Mouse (Mus musculus): ENCODE measurements at regions not wholly inside any gene's neighbourhood (a gene's known extent, or its start where the extent isn't known, plus 50 kb on each side); places are given as distances from the start of the nearest gene placed in this dataset.

DNA sequence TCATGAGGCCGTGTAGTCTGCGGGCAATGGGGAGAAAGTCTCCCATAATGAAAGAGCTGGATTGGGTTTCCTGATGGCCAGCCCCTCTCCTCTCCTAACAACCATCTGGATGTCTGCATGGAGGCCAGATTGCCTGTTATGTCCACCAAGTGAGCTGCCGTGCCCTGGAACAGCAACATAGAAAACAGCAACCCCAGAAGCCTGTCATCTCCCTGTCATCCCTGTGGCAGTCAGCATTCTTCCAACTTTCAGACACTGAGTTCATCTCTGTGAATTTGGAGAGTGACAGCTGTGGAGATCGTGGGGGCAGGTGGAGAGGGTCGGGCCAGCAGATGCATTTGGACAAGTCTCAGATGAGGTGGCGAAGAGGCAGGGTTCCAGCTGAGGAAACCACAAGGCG is 585.0 kb downstream of the Rnf144a start:
- Histone ChIP-seq H3K9me3 (replicated peaks; ENCODE audit: low read length) (no peaks in the 10 kb centered on the region), H3K27me3 (replicated peaks) (no peaks in the 10 kb centered on the region), H3K36me3 (replicated peaks in 1 of 2; ENCODE audit: control insufficient read depth in 1 of 2, insufficient read depth in 1 of 2, low read length in 1 of 2) (no peaks in the 10 kb centered on the region), H3K4me3 (replicated peaks in 1 of 3; ENCODE audit: low read depth in 2 of 3, low read length in 2 of 3, poor library complexity in 1 of 3) (no peak overlapping the region), H3K4me1 (ENCODE audit: control insufficient read depth in 1 of 2, insufficient read depth in 2 of 2) (no peaks in the 10 kb centered on the region), H3K4me2 (ENCODE audit: insufficient read depth, low read depth, poor library complexity, severe bottlenecking) (no peak overlapping the region), H3K79me2 (replicated peaks; ENCODE audit: control insufficient read depth, extremely low read depth, insufficient read depth, poor library complexity, severe bottlenecking) (no peaks in the 10 kb centered on the region), H3K27ac (ENCODE audit: insufficient read depth, low read depth) (no peak overlapping the region), H3K9ac (ENCODE audit: insufficient read depth, low read depth) (no peak overlapping the region)
- DNase-seq (ENCODE audit: extremely low read depth) = no peak
- in situ Hi-C loops (cut with MboI; ENCODE audit: low pct_ligation_motif_present, low pct_unique_long_range_greater_than_20kb, low sequenced_read_pairs) = no loop called here
- dilution Hi-C loops (cut with MboI; ENCODE audit: extremely low pct_ligation_motif_present, extremely low pct_unique_long_range_greater_than_20kb, low sequenced_read_pairs) = no loop called here
- TF ChIP-seq KAT2A (IDR thresholded peaks at IDR 0.05; ENCODE audit: insufficient replicate concordance, low read length) (no peak), TBP (conservative IDR thresholded peaks at IDR 0.05; ENCODE audit: low read depth, low read length) (no peak), USF2 (conservative IDR thresholded peaks at IDR 0.05; ENCODE audit: low read depth, low read length) (no peak), CTCF (conservative IDR thresholded peaks at IDR 0.05 in 1 of 2, IDR thresholded peaks at IDR 0.05 in 1 of 2; ENCODE audit: low read depth in 2 of 2, low read length in 2 of 2) (no peak), JUN (IDR thresholded peaks at IDR 0.05; ENCODE audit: insufficient read depth, low read depth, low read length) (no peak), TCF12 (IDR thresholded peaks at IDR 0.05; ENCODE audit: low read depth, low read length) (no peak), IRF4 (IDR thresholded peaks at IDR 0.05; ENCODE audit: low read depth, low read length) (no peak), ZKSCAN1 (IDR thresholded peaks at IDR 0.05; ENCODE audit: borderline replicate concordance, low read depth, low read length) (no peak), NELFE (IDR thresholded peaks at IDR 0.05; ENCODE audit: low read depth, low read length) (no peak), ZMIZ1 (IDR thresholded peaks at IDR 0.05; ENCODE audit: low read depth, low read length) (no peak), MAFK (IDR thresholded peaks at IDR 0.05; ENCODE audit: insufficient replicate concordance, low read length) (no peak), POLR2AphosphoS2 (IDR thresholded peaks at IDR 0.05; ENCODE audit: low read depth, low read length) (no peak), MYC (IDR thresholded peaks at IDR 0.05; ENCODE audit: low read depth, low read length) (no peak), BHLHE40 (IDR thresholded peaks at IDR 0.05; ENCODE audit: low read depth, low read length) (no peak), CHD1 (IDR thresholded peaks at IDR 0.05; ENCODE audit: low read depth, low read length) (no peak), MEF2A (IDR thresholded peaks at IDR 0.05; ENCODE audit: borderline replicate concordance, low read depth, low read length) (no peak), USF1 (IDR thresholded peaks at IDR 0.05; ENCODE audit: low read depth, low read length) (no peak), MXI1 (IDR thresholded peaks at IDR 0.05; ENCODE audit: low read depth, low read length) (no peak), RAD21 (IDR thresholded peaks at IDR 0.05; ENCODE audit: low read depth, low read length) (no peak), MAZ (IDR thresholded peaks at IDR 0.05; ENCODE audit: low read depth, low read length) (no peak)

GRCm38 (mm10) chr12:25827961-25828360 is 587.1 kb downstream of the Rnf144a start:
- in situ Hi-C loops (cut with MboI; ENCODE audit: low pct_ligation_motif_present, low pct_unique_long_range_greater_than_20kb, low sequenced_read_pairs) = no loop called here
- no peak for TF ChIP-seq RAD21 (IDR thresholded peaks at IDR 0.05; ENCODE audit: low read depth, low read length)
- no peak for TF ChIP-seq EP300 (IDR thresholded peaks at IDR 0.05; ENCODE audit: low read length)
- TF ChIP-seq USF1 (IDR thresholded peaks at IDR 0.05; ENCODE audit: low read depth, low read length) = no peak
- no peak for TF ChIP-seq MXI1 (IDR thresholded peaks at IDR 0.05; ENCODE audit: low read depth, low read length)
- no peak for TF ChIP-seq MEF2A (IDR thresholded peaks at IDR 0.05; ENCODE audit: borderline replicate concordance, low read depth, low read length)
- no peak for TF ChIP-seq MYC (IDR thresholded peaks at IDR 0.05; ENCODE audit: low read depth, low read length)
- no peak for TF ChIP-seq MAFK (IDR thresholded peaks at IDR 0.05; ENCODE audit: insufficient replicate concordance, low read length)
- no peak for TF ChIP-seq RCOR1 (conservative IDR thresholded peaks at IDR 0.05; ENCODE audit: low read depth, low read length)
- Histone ChIP-seq H3K4me2 (ENCODE audit: insufficient read depth, low read depth, poor library complexity, severe bottlenecking) (no peak overlapping the region), H3K36me3 (replicated peaks in 1 of 2; ENCODE audit: control insufficient read depth in 1 of 2, insufficient read depth in 1 of 2, low read length in 1 of 2) (no peaks in the 10 kb centered on the region), H3K9ac (ENCODE audit: insufficient read depth, low read depth) (no peak overlapping the region), H3K9me3 (replicated peaks; ENCODE audit: low read length) (no peaks in the 10 kb centered on the region), H3K27me3 (replicated peaks) (no peaks in the 10 kb centered on the region), H3K4me1 (ENCODE audit: control insufficient read depth in 1 of 2, insufficient read depth in 2 of 2) (no peaks in the 10 kb centered on the region), H3K4me3 (replicated peaks in 1 of 3; ENCODE audit: low read depth in 2 of 3, low read length in 2 of 3, poor library complexity in 1 of 3) (no peak overlapping the region), H3K27ac (ENCODE audit: insufficient read depth, low read depth) (no peak overlapping the region), H3K79me2 (replicated peaks; ENCODE audit: control insufficient read depth, extremely low read depth, insufficient read depth, poor library complexity, severe bottlenecking) (no peaks in the 10 kb centered on the region)
- dilution Hi-C loops (cut with MboI; ENCODE audit: extremely low pct_ligation_motif_present, extremely low pct_unique_long_range_greater_than_20kb, low sequenced_read_pairs) = no loop called here
- no peak for DNase-seq (ENCODE audit: extremely low read depth)
